Mouse (Mus musculus) MEL (cell line): ENCODE data around the gene Nos1ap. TPM values are rescaled to one million over a fixed set of nuclear protein-coding genes. Genes with fewer than 3 reads are reported as not detected.

Experiments
- DNase-seq: peaks from one replicate; pipeline ENCODE4 v3.0.0; 2011; ENCODE audit warnings: low read depth, low spot score
- H3K27ac ChIP-seq: 2 replicates; pipeline ENCODE4 v1.5.1; 2012; ENCODE audit warnings: low read depth, mild to moderate bottlenecking, control low read depth, low read length, moderate library complexity; ENCODE audit not compliant: control insufficient read depth
- H3K27me3 ChIP-seq, 2 experiments: fragments of 150-350 bp in 1 of 2; sonication (generic) in 1 of 2; 2 replicates each; pipeline ENCODE4 v1.6.1; 2012; ENCODE audit warnings: low read length in 2 of 2, mild to moderate bottlenecking in 2 of 2, improper control_type of control experiment in 1 of 2, moderate library complexity in 1 of 2; ENCODE audit not compliant: insufficient read depth in 2 of 2, control insufficient read depth in 1 of 2
- H3K36me3 ChIP-seq, 2 experiments: 2 replicates each; pipeline ENCODE4 v1.6.1; 2012 to 2014; ENCODE audit warnings: low read length in 2 of 2, improper control_type of control experiment in 1 of 2, inconsistent platforms in 1 of 2, mild to moderate bottlenecking in 1 of 2; ENCODE audit not compliant: insufficient read depth in 2 of 2, control insufficient read depth in 1 of 2
- H3K4me1 ChIP-seq, 2 experiments: fragments of 150-350 bp in 1 of 2; sonication (generic) in 1 of 2; 2 replicates each; pipeline ENCODE4 v1.6.1; 2012; ENCODE audit warnings: low read length in 2 of 2, improper control_type of control experiment in 1 of 2, mild to moderate bottlenecking in 1 of 2; ENCODE audit not compliant: insufficient read depth in 2 of 2, control insufficient read depth in 1 of 2
- H3K4me3 ChIP-seq, 2 experiments: fragments of 150-350 bp in 1 of 2; sonication (generic) in 1 of 2; 2 replicates each; pipeline ENCODE4 v1.5.1; 2012; ENCODE audit warnings: low read depth in 2 of 2, low read length in 2 of 2, mild to moderate bottlenecking in 2 of 2, moderate library complexity in 2 of 2, control low read depth in 1 of 2, improper control_type of control experiment in 1 of 2; ENCODE audit not compliant: control insufficient read depth in 1 of 2, insufficient read depth in 1 of 2
- H3K79me2 ChIP-seq: 2 replicates; pipeline ENCODE4 v1.6.1; 2012; ENCODE audit warnings: mild to moderate bottlenecking, low read length, moderate library complexity; ENCODE audit not compliant: control insufficient read depth, poor library complexity, insufficient read depth
- H3K9ac ChIP-seq: 2 replicates; pipeline ENCODE4 v1.6.1; 2012; ENCODE audit warnings: low read depth, mild to moderate bottlenecking, control low read depth, low read length, moderate library complexity; ENCODE audit not compliant: control insufficient read depth, poor library complexity, severe bottlenecking
- H3K9me3 ChIP-seq: fragments of 150-350 bp; sonication (generic); replicated peaks from 2 replicates; pipeline ENCODE4 v1.6.1; 2012; ENCODE audit warnings: mild to moderate bottlenecking, low read length, improper control_type of control experiment, moderate library complexity; ENCODE audit not compliant: insufficient read depth
- CHD2 ChIP-seq: IDR thresholded peaks from 2 replicates; pipeline ENCODE4 v1.6.1; 2011; ENCODE audit warnings: low read length, improper control_type of control experiment
- CTCF ChIP-seq, 3 experiments: IDR thresholded peaks in 2 of 3; conservative IDR thresholded peaks in 1 of 3; 2 replicates each; pipeline ENCODE4 v1.5.1; 2011 to 2012; ENCODE audit warnings: low read length in 3 of 3, low read depth in 2 of 3, mild to moderate bottlenecking in 2 of 3, improper control_type of control experiment in 1 of 3, inconsistent platforms in 1 of 3, mixed read lengths in 1 of 3, moderate library complexity in 1 of 3; ENCODE audit not compliant: control insufficient read depth in 1 of 3, insufficient read depth in 1 of 3, poor library complexity in 1 of 3, severe bottlenecking in 1 of 3
- E2F4 ChIP-seq: IDR thresholded peaks from 2 replicates; pipeline ENCODE4 v1.6.1; 2011; ENCODE audit warnings: low read depth, low read length, improper control_type of control experiment, borderline replicate concordance
- ELF1 ChIP-seq: IDR thresholded peaks from 2 replicates; pipeline ENCODE4 v1.6.1; 2014; ENCODE audit warnings: low read depth, mild to moderate bottlenecking, inconsistent platforms, low read length, improper control_type of control experiment, moderate library complexity
- ETS1 ChIP-seq: IDR thresholded peaks from 2 replicates; pipeline ENCODE4 v1.6.1; 2012; ENCODE audit warnings: low read depth, mild to moderate bottlenecking, inconsistent platforms, low read length, improper control_type of control experiment, moderate library complexity
- HCFC1 ChIP-seq: IDR thresholded peaks from 2 replicates; pipeline ENCODE4 v1.6.1; 2012; ENCODE audit warnings: low read depth, mild to moderate bottlenecking, inconsistent platforms, low read length, improper control_type of control experiment, moderate library complexity
- JUND ChIP-seq: IDR thresholded peaks from 2 replicates; pipeline ENCODE4 v1.6.1; 2011; ENCODE audit warnings: low read depth, mild to moderate bottlenecking, improper control_type of control experiment, low read length
- MAZ ChIP-seq: IDR thresholded peaks from 2 replicates; pipeline ENCODE4 v1.6.1; 2012; ENCODE audit warnings: low read depth, mild to moderate bottlenecking, inconsistent platforms, low read length, improper control_type of control experiment
- MYC ChIP-seq: IDR thresholded peaks from 2 replicates; pipeline ENCODE4 v1.6.1; 2011; ENCODE audit warnings: low read depth, mild to moderate bottlenecking, low read length, improper control_type of control experiment, moderate library complexity
- NELFE ChIP-seq: IDR thresholded peaks from 2 replicates; pipeline ENCODE4 v1.6.1; 2011; ENCODE audit warnings: low read depth, low read length, improper control_type of control experiment
- NRF1 ChIP-seq: IDR thresholded peaks from 2 replicates; pipeline ENCODE4 v1.6.1; 2014; ENCODE audit warnings: low read depth, mild to moderate bottlenecking, inconsistent platforms, low read length, improper control_type of control experiment, moderate library complexity; ENCODE audit not compliant: poor library complexity, insufficient read depth, severe bottlenecking
- POLR2A ChIP-seq, 2 experiments: IDR thresholded peaks; 2 replicates each; pipeline ENCODE4 v1.6.1; 2011 to 2012; ENCODE audit warnings: low read length in 2 of 2, mild to moderate bottlenecking in 2 of 2, control low read depth in 1 of 2, improper control_type of control experiment in 1 of 2, low read depth in 1 of 2, moderate library complexity in 1 of 2; ENCODE audit not compliant: control insufficient read depth in 1 of 2, insufficient read depth in 1 of 2, poor library complexity in 1 of 2
- polyA plus RNA-seq, 2 experiments: library from polyadenylated mRNA; stranded (reverse) in 1 of 2; unstranded in 1 of 2; fragments of >175 nt in 1 of 2; fragments of >200 nt in 1 of 2; gene quantifications; 2 replicates each; pipeline versions ENCODE4 v1.2.1 to v1.2.4; 2012; ENCODE audit warnings: low replicate concordance in 2 of 2, low read depth in 1 of 2; ENCODE audit not compliant: insufficient read length in 2 of 2, insufficient read depth in 1 of 2, missing spikeins in 1 of 2
- total RNA-seq: library from RNA; depleted of rRNA; stranded (reverse); fragments of 300-350 nt; gene quantifications from 2 replicates; pipeline ENCODE4 v1.2.3, GENCODE M21; 2012

Gene Nos1ap
- total and polyA plus RNA-seq, 3 experiments: 0.62 to 2.4 TPM; not detected in 1

GRCm38 (mm10) chr1:170325277-170325676 lies 264.4 kb downstream of the Nos1ap start:
- Histone ChIP-seq H3K36me3 (no peaks in the 10 kb centered on the region), H3K4me3 (no peak overlapping the region), H3K79me2 (no peaks in the 10 kb centered on the region), H3K9ac (no peak overlapping the region), H3K27ac (no peak overlapping the region), H3K4me1 (no peaks in the 10 kb centered on the region), H3K9me3 (no peaks in the 10 kb centered on the region), H3K27me3 (no peaks in the 10 kb centered on the region)
- no peak for DNase-seq
- TF ChIP-seq MAZ (no peak), ETS1 (no peak)

GRCm38 (mm10) chr1:170324312-170324711 lies 265.3 kb downstream of the Nos1ap start:
- H3K9ac ChIP-seq: no peak overlapping the region
- H3K36me3 ChIP-seq: no peaks in the 10 kb centered on the region
- no peak overlapping the region for H3K27ac ChIP-seq
- no peaks in the 10 kb centered on the region for H3K9me3 ChIP-seq
- no peak overlapping the region for H3K4me3 ChIP-seq
- TF ChIP-seq ELF1 (no peak), HCFC1 (no peak), CTCF (IDR thresholded peaks at IDR 0.05 in 2 of 3, conservative IDR thresholded peaks at IDR 0.05 in 1 of 3; ENCODE audit: control insufficient read depth in 1 of 3, insufficient read depth in 1 of 3, low read depth in 2 of 3, low read length in 3 of 3, poor library complexity in 1 of 3, severe bottlenecking in 1 of 3) (no peak), NRF1 (no peak), JUND (no peak), POLR2A (IDR thresholded peaks at IDR 0.05; ENCODE audit: control insufficient read depth in 1 of 2, insufficient read depth in 1 of 2, low read depth in 1 of 2, low read length in 2 of 2, poor library complexity in 1 of 2) (no peak), CHD2 (no peak), E2F4 (no peak)
- no peaks in the 10 kb centered on the region for H3K4me1 ChIP-seq
- H3K27me3 ChIP-seq: no peaks in the 10 kb centered on the region
- no peaks in the 10 kb centered on the region for H3K79me2 ChIP-seq
- DNase-seq: no peak

GRCm38 (mm10) chr1:170323001-170323400 lies 266.7 kb downstream of the Nos1ap start:
- Histone ChIP-seq H3K36me3 (no peaks in the 10 kb centered on the region), H3K79me2 (no peaks in the 10 kb centered on the region), H3K4me1 (no peaks in the 10 kb centered on the region), H3K4me3 (no peak overlapping the region), H3K27me3 (no peaks in the 10 kb centered on the region), H3K9ac (no peak overlapping the region), H3K9me3 (no peaks in the 10 kb centered on the region), H3K27ac (no peak overlapping the region)
- no peak for TF ChIP-seq ELF1
- no peak for TF ChIP-seq E2F4
- no peak for TF ChIP-seq NELFE
- no peak for TF ChIP-seq MYC
- no peak for TF ChIP-seq NRF1
- no peak for DNase-seq
